Mouse (Mus musculus) testis, adult 2 months (tissue): ENCODE data around the gene Polg2.

Source experiments
- CTCF ChIP-seq: fragments of 200-500 bp; IDR thresholded peaks from 2 replicates; pipeline ENCODE4 v1.5.1; 2012; ENCODE audit warnings: low read depth, mild to moderate bottlenecking, inconsistent platforms, low read length, moderate library complexity; ENCODE audit not compliant: control insufficient read depth, insufficient read depth, insufficient replicate concordance
- POLR2A ChIP-seq: fragments of 200-500 bp; IDR thresholded peaks from 2 replicates; pipeline ENCODE4 v1.6.1; 2012; ENCODE audit warnings: low read depth, mild to moderate bottlenecking, inconsistent platforms, low read length, moderate library complexity; ENCODE audit not compliant: control insufficient read depth

GRCm38 (mm10) chr11:106728402-106729366, 50.7 kb downstream of the Polg2 start:
- TF ChIP-seq CTCF: no peak
- no peak for TF ChIP-seq POLR2A
